Mouse (Mus musculus) G1E (cell line): Measurements from ENCODE around the gene Deup1.

ENCODE experiments used
- CTCF ChIP-seq: IDR thresholded peaks from 2 replicates; pipeline ENCODE4 v1.5.1; 2012; ENCODE audit warnings: low read depth, low read length, inconsistent platforms, mixed read lengths
- GATA1 ChIP-seq: IDR thresholded peaks from 2 replicates; pipeline ENCODE4 v1.6.1; 2012; ENCODE audit warnings: borderline replicate concordance, low read length, inconsistent platforms, mixed read lengths
- GATA2 ChIP-seq: IDR thresholded peaks from 2 replicates; pipeline ENCODE4 v1.6.1; 2012; ENCODE audit warnings: low read depth, low read length, inconsistent platforms, borderline replicate concordance
- POLR2AphosphoS5 ChIP-seq: IDR thresholded peaks from 2 replicates; pipeline ENCODE4 v1.6.1; 2012; ENCODE audit warnings: low read depth, low read length, inconsistent platforms; ENCODE audit not compliant: insufficient replicate concordance
- TAL1 ChIP-seq: conservative IDR thresholded peaks from 2 replicates; pipeline ENCODE4 v1.6.1; 2012; ENCODE audit warnings: low read depth, low read length, inconsistent platforms, mixed read lengths

DNA sequence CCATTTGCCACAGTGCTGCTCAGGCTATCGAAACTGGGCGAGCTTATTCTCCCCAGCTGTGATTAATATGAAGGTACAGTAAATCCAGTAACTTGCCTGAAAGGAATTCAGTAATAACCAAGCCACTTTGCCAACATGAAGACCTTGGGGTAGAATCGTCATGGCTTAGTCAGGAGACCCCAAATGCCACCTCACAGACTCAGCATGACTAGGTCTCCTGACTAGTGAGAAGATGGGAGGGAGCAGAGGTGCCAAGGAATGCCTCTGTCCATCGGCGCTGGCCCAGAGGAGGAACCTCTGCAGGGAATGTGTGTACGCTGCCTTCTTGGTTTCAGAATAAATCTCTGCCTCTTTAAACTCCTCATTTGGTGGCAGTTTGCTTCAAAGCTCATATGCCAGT lies 104.1 kb downstream of the Deup1 start:
- TF ChIP-seq CTCF (no peak), TAL1 (no peak), GATA1 (no peak), POLR2AphosphoS5 (no peak), GATA2 (no peak)
